Mouse (Mus musculus): Measurements from ENCODE around the gene Aaas.

- TF ChIP-seq GATA1 (IDR thresholded peaks at IDR 0.05; ENCODE audit: low read length), result no peak
- TF ChIP-seq TAL1 (IDR thresholded peaks at IDR 0.05; ENCODE audit: low read length), result no peak
Measured at GRCm38 (mm10) chr15:102377163-102377543, 26.6 kb upstream of the Aaas start.

Measured in erythroblast, embryonic 14.5 days (primary cell).